Mouse (Mus musculus) hindbrain, postnatal 0 days (tissue): ENCODE results near the gene Ube2d1. TPM values are rescaled to one million over a fixed set of nuclear protein-coding genes. Genes with fewer than 3 reads are reported as not detected.

Experiments
- ATAC-seq: fragments of 200-750 bp; cut with Nextera tagmentation; 2 replicates; pipeline ENCODE4 v1.8.0; 2017; ENCODE audit warnings: mild to moderate bottlenecking, moderate TSS enrichment, moderate library complexity
- DNase-seq: peaks from one replicate; pipeline ENCODE4 v3.0.0-alpha.2; 2015; ENCODE audit warnings: low spot score
- H3K27ac ChIP-seq: fragments of 300-500 bp; sonication (generic); 2 replicates; pipeline ENCODE4 v1.5.1; 2014; ENCODE audit warnings: mild to moderate bottlenecking
- H3K27me3 ChIP-seq: fragments of 300-500 bp; sonication (generic); 2 replicates; pipeline ENCODE4 v1.6.1; 2014; ENCODE audit warnings: low read length, mixed read lengths; ENCODE audit not compliant: insufficient read depth
- H3K36me3 ChIP-seq: fragments of 300-500 bp; sonication (generic); 2 replicates; pipeline ENCODE4 v1.6.1; 2014; ENCODE audit warnings: low read length, mixed read lengths; ENCODE audit not compliant: insufficient read depth
- H3K4me1 ChIP-seq: fragments of 300-500 bp; sonication (generic); 2 replicates; pipeline ENCODE4 v1.6.1; 2014; ENCODE audit warnings: antibody characterized with exemption, low read length, mixed read lengths; ENCODE audit not compliant: insufficient read depth
- H3K4me2 ChIP-seq: fragments of 300-500 bp; sonication (generic); 2 replicates; pipeline ENCODE4 v1.6.1; 2014; ENCODE audit warnings: low read depth, mild to moderate bottlenecking, low read length, moderate library complexity, mixed read lengths
- H3K4me3 ChIP-seq: fragments of 300-500 bp; sonication (generic); 2 replicates; pipeline ENCODE4 v1.5.1; 2014; ENCODE audit warnings: low read length
- H3K9ac ChIP-seq: fragments of 300-500 bp; sonication (generic); replicated peaks from 2 replicates; pipeline ENCODE4 v1.6.1; 2014; ENCODE audit warnings: mild to moderate bottlenecking, low read length, moderate library complexity, mixed read lengths
- H3K9me3 ChIP-seq: fragments of 300-500 bp; sonication (generic); 2 replicates; pipeline ENCODE4 v1.6.1; 2016; ENCODE audit warnings: low read length, mixed read lengths
- CTCF ChIP-seq: IDR thresholded peaks from 2 replicates; pipeline ENCODE4 v1.5.1; 2016; ENCODE audit warnings: antibody characterized with exemption, control low read depth, low read depth
- WGBS: fragments of 180-500 bp; shearing (Covaris S2); extraction: QIAGEN DNeasy Blood & Tissue Kit; methylation state at CpG from one replicate; pipeline ENCODE4 v1.1.7; 2014; 5-methylcytosine and 5-hydroxymethylcytosine counted together
- polyA plus RNA-seq: library from polyadenylated mRNA; unstranded; fragments of >200 nt; fragmentation: Nextera tagmentation; extraction: Ambion mirVana; gene quantifications from 2 replicates; pipeline ENCODE4 v1.2.1, GENCODE M21; 2015
- total RNA-seq: library from RNA; depleted of rRNA; stranded (reverse); fragments of >200 nt; gene quantifications from 2 replicates; pipeline ENCODE4 v1.2.3, GENCODE M21; 2014; rRNA removed

Ube2d1 gene
- total and polyA plus RNA-seq, 2 experiments from 2014 or later: 58.8 to 145 TPM

DNA sequence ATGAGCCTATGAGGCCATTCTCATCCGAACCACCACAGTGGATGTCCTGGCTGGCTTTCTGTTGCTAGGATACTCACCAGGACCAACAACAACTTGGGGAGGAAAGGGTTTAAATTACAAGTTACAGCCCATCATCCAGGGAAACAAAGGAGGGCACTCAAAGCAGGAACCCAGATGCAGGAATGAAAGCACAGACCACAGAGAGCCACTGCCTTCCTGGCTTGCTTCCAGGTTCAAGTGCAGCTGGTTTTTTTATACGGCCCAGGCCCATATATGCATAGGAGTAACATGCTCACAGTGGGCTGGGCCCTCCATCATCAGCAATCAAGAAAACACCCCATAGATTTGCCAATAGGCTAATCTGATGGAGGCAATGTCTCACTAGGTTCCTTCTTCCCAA is 62.4 kb downstream of the Ube2d1 start:
- H3K9ac ChIP-seq: no peak overlapping the region
- H3K27ac ChIP-seq: no peak overlapping the region
- no peaks in the 10 kb centered on the region for H3K9me3 ChIP-seq
- H3K27me3 ChIP-seq: no peaks in the 10 kb centered on the region
- no peaks in the 10 kb centered on the region for H3K4me1 ChIP-seq
- no peak overlapping the region for H3K4me2 ChIP-seq
- 59% methylated on average over 2 of the region's 2 CpGs for WGBS
- TF ChIP-seq CTCF: no peak
- H3K4me3 ChIP-seq: no peak overlapping the region
- peaks cover 8% of the 10 kb centered on the region; the same call in 1 of the 2 replicates for H3K36me3 ChIP-seq
- no peak for DNase-seq
- peak; percentile 29; the same call in 1 of the 2 replicates for ATAC-seq

DNA sequence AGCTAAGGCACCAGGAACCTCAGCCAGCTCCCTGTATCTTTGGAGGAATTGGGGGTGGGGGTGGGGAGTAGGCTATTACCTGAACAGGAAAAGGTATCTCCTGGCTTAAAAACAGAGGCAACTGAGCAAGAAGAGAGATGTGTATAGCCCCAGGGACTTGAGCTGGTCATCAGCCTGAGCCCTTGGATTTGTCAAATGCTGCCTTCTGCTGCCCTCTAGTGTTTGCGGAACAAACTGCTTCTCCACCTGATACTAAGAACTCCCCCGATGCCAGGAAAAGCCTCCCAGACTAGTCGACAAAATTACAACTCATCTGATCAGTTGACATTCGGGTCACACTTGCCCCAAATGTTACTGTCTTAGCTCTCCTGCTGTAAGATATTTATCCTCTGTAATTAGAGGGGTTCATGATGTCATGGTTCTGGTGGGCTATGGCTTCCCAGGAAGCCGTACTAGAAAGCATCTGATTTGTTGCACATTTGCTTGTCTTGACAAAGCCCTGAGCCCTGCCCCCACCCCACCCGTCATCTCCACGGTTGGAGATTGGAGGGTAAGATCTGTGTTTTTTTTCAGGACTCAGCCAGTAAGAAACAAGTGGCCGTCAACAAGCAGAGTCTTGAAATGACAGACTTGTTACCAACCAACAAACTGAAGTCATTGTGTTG is 66.7 kb downstream of the Ube2d1 start:
- H3K27me3 ChIP-seq: no peaks in the 10 kb centered on the region
- WGBS: 10% methylated on average over 8 of the region's 8 CpGs
- H3K9me3 ChIP-seq: no peaks in the 10 kb centered on the region
- peak; percentile 91 for TF ChIP-seq CTCF
- DNase-seq (peak; percentile 90), ATAC-seq (peak; percentile 85)
- no peak overlapping the region for H3K9ac ChIP-seq
- H3K4me1 ChIP-seq: no peaks in the 10 kb centered on the region
- H3K4me3 ChIP-seq: no peak overlapping the region
- no peaks in the 10 kb centered on the region for H3K36me3 ChIP-seq
- H3K4me2 ChIP-seq: peak overlapping the region; percentile 44
- H3K27ac ChIP-seq: no peak overlapping the region

DNA sequence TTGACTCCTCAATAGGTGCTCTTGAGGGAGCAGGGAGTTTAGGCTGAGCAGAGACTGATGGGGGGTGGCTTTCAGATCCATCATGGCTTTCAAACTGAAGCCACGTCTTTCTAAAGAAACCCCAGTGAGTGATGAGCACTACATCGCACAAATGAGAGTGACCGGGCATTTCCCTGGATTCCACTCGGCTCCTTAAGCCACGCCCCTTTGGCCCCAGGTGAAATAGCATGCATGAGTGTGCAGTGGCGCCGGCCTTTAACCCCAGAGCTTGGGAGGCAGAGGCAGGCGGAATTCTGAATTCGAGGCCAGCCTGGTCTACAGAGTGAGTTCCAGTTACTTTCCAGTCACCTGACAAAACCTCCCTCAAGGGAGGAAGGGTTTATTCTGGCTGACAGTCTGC is 69.1 kb downstream of the Ube2d1 start:
- ATAC-seq: no peak
- no peak overlapping the region for H3K4me2 ChIP-seq
- H3K27ac ChIP-seq: no peak overlapping the region
- WGBS: 79% methylated on average over 9 of the region's 9 CpGs
- DNase-seq: no peak
- no peak overlapping the region for H3K4me3 ChIP-seq
- no peaks in the 10 kb centered on the region for H3K4me1 ChIP-seq
- H3K9ac ChIP-seq: no peak overlapping the region
- no peaks in the 10 kb centered on the region for H3K36me3 ChIP-seq
- TF ChIP-seq CTCF: no peak
- no peaks in the 10 kb centered on the region for H3K27me3 ChIP-seq
- no peaks in the 10 kb centered on the region for H3K9me3 ChIP-seq

Other genes starting within 250 kb of the Ube2d1 start
- gene Bicc1, start 125.6 kb downstream of the Ube2d1 start, total RNA-seq: 2.9 and 5.1 TPM in 2 replicates
- 5.2 and 6.5 TPM in 2 replicates for gene Bicc1, start 125.6 kb downstream of the Ube2d1 start, polyA plus RNA-seq
- gene Tfam, start 47.0 kb downstream of the Ube2d1 start, total RNA-seq: 13.1 and 14.4 TPM in 2 replicates
- 39.0 and 39.1 TPM in 2 replicates for gene Tfam, start 47.0 kb downstream of the Ube2d1 start, polyA plus RNA-seq
- gene Cisd1, start 59.7 kb upstream of the Ube2d1 start, total RNA-seq: 105 and 108 TPM in 2 replicates
- gene Cisd1, start 59.7 kb upstream of the Ube2d1 start, polyA plus RNA-seq: 388 and 399 TPM in 2 replicates
- gene Ipmk, start 62.5 kb upstream of the Ube2d1 start, total RNA-seq: 17.3 and 19.0 TPM in 2 replicates
- gene Ipmk, start 62.5 kb upstream of the Ube2d1 start, polyA plus RNA-seq: 14.0 and 14.4 TPM in 2 replicates